Mouse (Mus musculus) lung, embryonic 14.5 days (tissue): ENCODE measurements around the gene Clmn. TPM values are rescaled to one million over a fixed set of nuclear protein-coding genes. Genes with fewer than 3 reads are reported as not detected.
A peak's percentile ranks its signal among the peaks of the same experiment; 100 is the strongest.

ENCODE experiments used
- ATAC-seq: fragments of 200-750 bp; cut with Nextera tagmentation; 2 replicates; pipeline ENCODE4 v1.8.0; 2017; ENCODE audit warnings: mild to moderate bottlenecking, moderate TSS enrichment, moderate library complexity; ENCODE audit not compliant: insufficient read depth
- DNase-seq: peaks from one replicate; pipeline ENCODE4 v3.0.0-alpha.2; 2015
- H3K27ac ChIP-seq: fragments of 300-500 bp; sonication (generic); 2 replicates; pipeline ENCODE4 v1.5.1; 2014; ENCODE audit warnings: low read depth, mild to moderate bottlenecking, moderate library complexity
- H3K27me3 ChIP-seq: fragments of 300-500 bp; sonication (generic); 2 replicates; pipeline ENCODE4 v1.6.1; 2014; ENCODE audit warnings: low read length, control low read depth; ENCODE audit not compliant: insufficient read depth
- H3K36me3 ChIP-seq: fragments of 300-500 bp; sonication (generic); 2 replicates; pipeline ENCODE4 v1.6.1; 2014; ENCODE audit warnings: control low read depth; ENCODE audit not compliant: insufficient read depth
- H3K4me1 ChIP-seq: fragments of 300-500 bp; sonication (generic); 2 replicates; pipeline ENCODE4 v1.6.1; 2014; ENCODE audit warnings: antibody characterized with exemption, control low read depth; ENCODE audit not compliant: insufficient read depth
- H3K4me2 ChIP-seq: fragments of 300-500 bp; sonication (generic); 2 replicates; pipeline ENCODE4 v1.6.1; 2014; ENCODE audit warnings: mild to moderate bottlenecking
- H3K4me3 ChIP-seq: fragments of 300-500 bp; sonication (generic); 2 replicates; pipeline ENCODE4 v1.5.1; 2014; ENCODE audit warnings: low read depth, low read length
- H3K9ac ChIP-seq: fragments of 300-500 bp; sonication (generic); 2 replicates; pipeline ENCODE4 v1.6.1; 2014
- H3K9me3 ChIP-seq: fragments of 300-500 bp; sonication (generic); 2 replicates; pipeline ENCODE4 v1.6.1; 2016; ENCODE audit warnings: low read depth, low read length, control low read depth
- CTCF ChIP-seq: IDR thresholded peaks from 2 replicates; pipeline ENCODE4 v1.5.1; 2016; ENCODE audit warnings: antibody characterized with exemption, low read depth
- WGBS: fragments of 180-500 bp; shearing (Covaris S2); extraction: QIAGEN DNeasy Blood & Tissue Kit; methylation state at CpG from one replicate; pipeline ENCODE4 v1.1.7; 2014; 5-methylcytosine and 5-hydroxymethylcytosine counted together
- polyA plus RNA-seq: library from polyadenylated mRNA; unstranded; fragments of >200 nt; fragmentation: Nextera tagmentation; extraction: Ambion mirVana; gene quantifications from 2 replicates; pipeline ENCODE4 v1.2.1, GENCODE M21; 2014

Clmn gene
- polyA plus RNA-seq, 1 experiment from 2014 or later, result 2.1 TPM

GRCm38 (mm10) chr12:104851711-104852508 is 13.0 kb downstream of the Clmn start:
- no peaks in the 10 kb centered on the region for H3K9me3 ChIP-seq
- peak; percentile 96 for ATAC-seq
- no peaks in the 10 kb centered on the region for H3K4me1 ChIP-seq
- WGBS, result 12% methylated on average over 16 of the region's 16 CpGs
- H3K27ac ChIP-seq, result no peak overlapping the region
- H3K36me3 ChIP-seq, result no peaks in the 10 kb centered on the region
- H3K9ac ChIP-seq, result no peak overlapping the region
- H3K4me2 ChIP-seq, result peak overlapping the region; percentile 51
- H3K27me3 ChIP-seq, result no peaks in the 10 kb centered on the region
- peak; percentile 95 for DNase-seq
- TF ChIP-seq CTCF, result no peak
- H3K4me3 ChIP-seq, result no peak overlapping the region

DNA sequence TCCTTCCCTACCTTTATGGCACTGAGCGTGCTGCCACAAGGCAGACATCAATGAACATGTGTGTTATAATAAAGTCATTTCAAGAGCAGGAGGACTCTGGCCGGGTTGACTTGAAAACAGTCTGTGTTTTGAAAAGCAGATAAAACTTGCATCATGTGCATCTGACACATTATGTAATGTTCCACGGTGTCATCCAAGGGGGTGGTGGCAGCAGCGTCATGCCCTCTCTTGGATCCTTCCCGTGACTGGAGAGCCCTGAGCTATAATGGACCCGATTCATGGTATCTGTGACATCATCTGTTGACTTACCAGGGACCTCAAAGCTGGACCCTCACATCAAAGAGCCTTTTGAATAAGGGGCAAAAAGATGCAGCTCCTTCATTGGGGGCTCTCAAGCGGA is 14.8 kb downstream of the Clmn start:
- H3K4me1 ChIP-seq, result no peaks in the 10 kb centered on the region; the same call in 1 of the 2 replicates
- no peak overlapping the region for H3K9ac ChIP-seq
- no peaks in the 10 kb centered on the region for H3K27me3 ChIP-seq
- H3K27ac ChIP-seq, result no peak overlapping the region
- TF ChIP-seq CTCF, result no peak
- ATAC-seq, result no peak
- H3K36me3 ChIP-seq, result no peaks in the 10 kb centered on the region
- no peak for DNase-seq
- no peak overlapping the region for H3K4me2 ChIP-seq
- H3K4me3 ChIP-seq, result no peak overlapping the region
- whole genome bisulfite sequencing, result 68% methylated on average over 7 of the region's 7 CpGs
- H3K9me3 ChIP-seq, result no peaks in the 10 kb centered on the region

- no peak overlapping the region for H3K4me3 ChIP-seq
- no peaks in the 10 kb centered on the region for H3K27me3 ChIP-seq
- no peak for TF ChIP-seq CTCF
- H3K4me1 ChIP-seq, result no peaks in the 10 kb centered on the region; the same call in 1 of the 2 replicates
- H3K9ac ChIP-seq, result no peak overlapping the region
- no peaks in the 10 kb centered on the region for H3K36me3 ChIP-seq
- DNase-seq, result no peak
- H3K9me3 ChIP-seq, result no peaks in the 10 kb centered on the region
- no peak for ATAC-seq
- 85% methylated on average over 9 of the region's 9 CpGs for WGBS
- no peak overlapping the region for H3K27ac ChIP-seq
- no peak overlapping the region for H3K4me2 ChIP-seq
These were observed 16.2 kb downstream of the Clmn start for GRCm38 (mm10) chr12:104848667-104849066.

DNA sequence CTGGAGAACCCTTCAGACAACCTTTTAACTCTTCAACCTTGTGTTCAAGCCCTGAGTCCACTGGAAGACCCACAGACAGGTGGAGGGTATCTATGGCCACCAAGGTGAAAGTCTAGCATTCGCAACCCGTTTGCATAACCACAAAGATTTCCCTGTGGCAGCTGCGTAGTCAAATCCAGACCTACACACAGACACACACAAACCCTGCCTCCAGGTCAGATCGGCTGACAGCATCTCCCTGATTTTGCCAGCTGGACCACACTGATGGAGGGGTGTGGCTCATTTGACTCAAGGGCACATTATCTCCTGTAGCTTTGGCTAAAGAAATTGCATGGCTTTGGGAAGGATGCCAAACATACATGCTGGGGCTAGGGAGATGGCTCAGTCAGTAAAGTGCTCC is 17.6 kb downstream of the Clmn start:
- Histone ChIP-seq H3K9me3 (no peaks in the 10 kb centered on the region), H3K9ac (no peak overlapping the region)
- 84% methylated on average over 4 of the region's 4 CpGs for WGBS

GRCm38 (mm10) chr12:104845707-104846106 is 19.2 kb downstream of the Clmn start:
- Histone ChIP-seq H3K4me3 (peak overlapping the region; percentile 19), H3K27ac (no peak overlapping the region; the same call in 1 of the 2 replicates), H3K9me3 (no peaks in the 10 kb centered on the region), H3K36me3 (no peaks in the 10 kb centered on the region), H3K4me2 (peak overlapping the region; percentile 60), H3K4me1 (no peaks in the 10 kb centered on the region; the same call in 1 of the 2 replicates), H3K27me3 (no peaks in the 10 kb centered on the region), H3K9ac (no peak overlapping the region; the same call in 1 of the 2 replicates)
- WGBS, result 2% methylated on average over 11 of the region's 11 CpGs
- ATAC-seq (peak; percentile 62), DNase-seq (peak; percentile 68)
- no peak for TF ChIP-seq CTCF

More for the DNA sequence above, 17.6 kb downstream of the Clmn start:
- DNase-seq, result no peak
- no peak overlapping the region for H3K4me3 ChIP-seq
- TF ChIP-seq CTCF, result no peak
- no peaks in the 10 kb centered on the region for H3K27me3 ChIP-seq
- H3K36me3 ChIP-seq, result no peaks in the 10 kb centered on the region
- H3K27ac ChIP-seq, result no peak overlapping the region
- H3K4me1 ChIP-seq, result no peaks in the 10 kb centered on the region; the same call in 1 of the 2 replicates
- ATAC-seq, result no peak
- no peak overlapping the region for H3K4me2 ChIP-seq

DNA sequence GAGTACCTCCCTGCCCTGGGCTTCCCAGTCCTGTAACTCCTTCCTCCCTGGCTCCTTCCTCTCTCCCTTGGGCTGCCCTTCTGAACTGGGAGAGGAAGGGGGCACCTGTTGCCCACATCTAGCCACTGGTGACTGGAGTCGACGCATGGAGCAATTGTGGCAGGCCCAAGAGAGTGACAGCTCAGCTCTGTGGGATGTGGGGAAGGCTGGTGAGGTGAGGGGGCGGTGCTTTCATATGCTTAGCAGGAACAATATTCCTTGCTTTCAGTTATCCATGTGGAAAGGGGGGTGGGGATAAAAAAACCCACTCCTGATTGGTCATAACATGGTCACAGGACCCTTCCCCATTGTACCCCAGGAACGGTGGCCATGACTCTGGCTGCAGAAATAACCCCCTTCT is 19.9 kb downstream of the Clmn start:
- no peak for DNase-seq
- Histone ChIP-seq H3K36me3 (no peaks in the 10 kb centered on the region), H3K27ac (no peak overlapping the region), H3K4me2 (peak overlapping the region; percentile 60), H3K27me3 (no peaks in the 10 kb centered on the region), H3K4me1 (no peaks in the 10 kb centered on the region; the same call in 1 of the 2 replicates), H3K4me3 (no peak overlapping the region), H3K9me3 (no peaks in the 10 kb centered on the region), H3K9ac (no peak overlapping the region)
- TF ChIP-seq CTCF, result no peak
- WGBS, result 75% methylated on average over 4 of the region's 4 CpGs
- ATAC-seq, result no peak

GRCm38 (mm10) chr12:104844279-104844678 is 20.6 kb downstream of the Clmn start:
- no peak for ATAC-seq

More at GRCm38 (mm10) chr12:104844279-104844678, 20.6 kb downstream of the Clmn start:
- Histone ChIP-seq H3K27ac (no peak overlapping the region), H3K9me3 (no peaks in the 10 kb centered on the region), H3K27me3 (no peaks in the 10 kb centered on the region), H3K9ac (no peak overlapping the region), H3K4me3 (no peak overlapping the region), H3K4me1 (no peaks in the 10 kb centered on the region; the same call in 1 of the 2 replicates), H3K4me2 (no peak overlapping the region), H3K36me3 (no peaks in the 10 kb centered on the region)
- DNase-seq, result no peak
- 72% methylated on average over 4 of the region's 4 CpGs for WGBS
- TF ChIP-seq CTCF, result no peak
